Mouse (Mus musculus): Measurements from ENCODE around the gene Apol10a. TPM values are rescaled to one million over a fixed set of nuclear protein-coding genes. Genes with fewer than 3 reads are reported as not detected.
"Not testable (repeated sequence)": the region's sequence is repeated elsewhere in the genome, so short reads cannot be mapped to it uniquely, and the experiment has no call there.

The Apol10a gene
- polyA plus RNA-seq, 1 experiment from 2014 or later = 0.23 TPM

DNA sequence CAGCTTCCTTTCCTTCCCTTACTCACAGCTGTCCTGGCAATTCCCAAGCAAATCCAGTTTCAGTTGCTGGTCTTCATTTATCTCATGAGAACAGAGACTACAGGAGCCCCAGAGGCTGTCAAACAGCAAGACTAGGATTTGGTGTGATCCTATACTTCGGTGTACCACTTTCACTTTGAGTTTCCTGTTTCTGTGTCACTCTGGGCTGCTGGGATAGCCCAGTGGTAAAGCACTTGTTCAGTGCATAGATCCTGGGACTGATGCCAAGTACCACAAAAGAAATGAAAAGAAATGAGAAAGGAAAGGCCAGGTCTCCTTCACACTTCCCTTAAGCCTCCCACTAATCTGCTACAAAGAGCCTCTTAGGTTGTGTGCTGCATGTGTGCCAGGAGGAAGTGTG is 17.8 kb downstream of the Apol10a start:
- H3K9me3 ChIP-seq (ENCODE audit: control insufficient read depth, low read length); H3K27ac ChIP-seq (ENCODE audit: low read length); ATAC-seq; H3K27me3 ChIP-seq (replicated peaks; ENCODE audit: control insufficient read depth, insufficient read depth, low read length); H3K36me3 ChIP-seq (ENCODE audit: control insufficient read depth, insufficient read depth, low read length); H3K4me3 ChIP-seq (ENCODE audit: low read length); H3K9ac ChIP-seq (ENCODE audit: low read depth, low read length); H3K4me2 ChIP-seq (ENCODE audit: low read depth, low read length); H3K4me1 ChIP-seq (ENCODE audit: control insufficient read depth, insufficient read depth, low read length): not testable (repeated sequence)
- WGBS = 62% methylated on average over 1 of the region's 1 CpGs

DNA sequence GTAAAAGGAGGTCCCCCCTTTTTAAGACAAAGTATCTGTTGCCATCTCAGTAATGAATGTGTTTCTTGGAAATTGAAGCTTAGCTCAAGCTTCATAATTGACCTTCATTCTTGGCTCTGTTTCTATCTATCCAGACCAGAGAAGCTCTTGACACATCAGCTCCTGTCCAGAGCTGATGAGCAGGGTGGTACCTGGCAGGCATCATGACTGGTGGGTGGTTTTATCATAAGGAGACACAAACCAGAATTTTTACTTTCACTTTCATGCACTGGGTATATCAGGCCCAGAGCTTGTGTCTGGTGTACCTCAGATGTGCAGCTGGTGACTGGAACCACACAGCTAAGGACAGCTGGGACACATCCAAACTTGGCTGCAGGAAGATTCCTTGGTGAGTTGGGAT is 31.1 kb downstream of the Apol10a start, which contains the start of gene Apol11a:
Apol11a (plus strand) TSS at position 306 of the 400 bp plus-strand sequence.
- H3K4me1 ChIP-seq (ENCODE audit: control insufficient read depth, insufficient read depth, low read length); ATAC-seq; H3K4me3 ChIP-seq (ENCODE audit: low read length); H3K9ac ChIP-seq (ENCODE audit: low read depth, low read length); H3K9me3 ChIP-seq (ENCODE audit: control insufficient read depth, low read length); H3K27me3 ChIP-seq (replicated peaks; ENCODE audit: control insufficient read depth, insufficient read depth, low read length); H3K4me2 ChIP-seq (ENCODE audit: low read depth, low read length); H3K36me3 ChIP-seq (ENCODE audit: control insufficient read depth, insufficient read depth, low read length); H3K27ac ChIP-seq (ENCODE audit: low read length): not testable (repeated sequence)

DNA sequence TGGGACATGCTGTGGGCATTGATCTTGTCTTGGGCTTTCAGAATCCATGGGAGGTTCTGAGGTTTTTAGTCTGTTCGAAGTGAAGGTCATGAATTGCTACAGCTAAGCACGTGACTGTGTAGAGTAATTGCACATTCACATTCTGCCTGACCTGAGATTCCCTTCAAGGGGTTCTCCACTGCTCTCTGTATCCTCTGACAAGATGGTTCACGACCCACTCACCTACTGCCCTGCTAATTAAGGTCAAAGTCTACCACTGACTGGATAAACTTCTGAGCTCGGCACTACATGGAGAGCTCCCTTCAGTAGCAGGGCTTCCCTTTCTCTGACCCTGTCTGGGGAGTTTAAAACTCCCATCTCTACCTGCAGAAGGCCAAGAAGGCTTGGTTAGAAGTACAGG is 43.7 kb downstream of the Apol10a start:
- H3K36me3 ChIP-seq (ENCODE audit: control insufficient read depth, insufficient read depth, low read length); ATAC-seq; H3K27ac ChIP-seq (ENCODE audit: low read length); H3K9me3 ChIP-seq (ENCODE audit: control insufficient read depth, low read length); H3K27me3 ChIP-seq (replicated peaks; ENCODE audit: control insufficient read depth, insufficient read depth, low read length); H3K9ac ChIP-seq (ENCODE audit: low read depth, low read length); H3K4me2 ChIP-seq (ENCODE audit: low read depth, low read length); H3K4me1 ChIP-seq (ENCODE audit: control insufficient read depth, insufficient read depth, low read length); H3K4me3 ChIP-seq (ENCODE audit: low read length): not testable (repeated sequence)
- WGBS = 53% methylated on average over 4 of the region's 4 CpGs

- ATAC-seq = peak; percentile 69
- not testable (repeated sequence) for H3K36me3 ChIP-seq (ENCODE audit: control insufficient read depth, insufficient read depth, low read length); H3K9me3 ChIP-seq (ENCODE audit: control insufficient read depth, low read length); H3K9ac ChIP-seq (ENCODE audit: low read depth, low read length); H3K4me2 ChIP-seq (ENCODE audit: low read depth, low read length); H3K4me1 ChIP-seq (ENCODE audit: control insufficient read depth, insufficient read depth, low read length); H3K27ac ChIP-seq (ENCODE audit: low read length); H3K27me3 ChIP-seq (replicated peaks; ENCODE audit: control insufficient read depth, insufficient read depth, low read length); H3K4me3 ChIP-seq (ENCODE audit: low read length)
- WGBS = 12% methylated on average over 6 of the region's 6 CpGs
Observed at GRCm38 (mm10) chr15:77523186-77523843, 46.5 kb downstream of the Apol10a start.

GRCm38 (mm10) chr15:77533216-77533615 is 56.4 kb downstream of the Apol10a start, which contains the start of gene Apol7c:
TSS of gene Apol7c (minus strand) at chr15:77533316.
- no peak within 1 kb of the TSS for H3K4me3 ChIP-seq (ENCODE audit: low read length)
- no peaks in the 10 kb centered on the region for H3K4me1 ChIP-seq (ENCODE audit: control insufficient read depth, insufficient read depth, low read length)
- H3K4me2 ChIP-seq (ENCODE audit: low read depth, low read length) = no peak within 1 kb of the TSS
- H3K27ac ChIP-seq (ENCODE audit: low read length) = no peak within 1 kb of the TSS
- H3K36me3 ChIP-seq (ENCODE audit: control insufficient read depth, insufficient read depth, low read length) = no peaks in the 10 kb centered on the region
- no peaks in the 10 kb centered on the region for H3K9me3 ChIP-seq (ENCODE audit: control insufficient read depth, low read length)
- no peak for ATAC-seq
- no peak within 1 kb of the TSS for H3K9ac ChIP-seq (ENCODE audit: low read depth, low read length)
- H3K27me3 ChIP-seq (replicated peaks; ENCODE audit: control insufficient read depth, insufficient read depth, low read length) = no peaks in the 10 kb centered on the region

DNA sequence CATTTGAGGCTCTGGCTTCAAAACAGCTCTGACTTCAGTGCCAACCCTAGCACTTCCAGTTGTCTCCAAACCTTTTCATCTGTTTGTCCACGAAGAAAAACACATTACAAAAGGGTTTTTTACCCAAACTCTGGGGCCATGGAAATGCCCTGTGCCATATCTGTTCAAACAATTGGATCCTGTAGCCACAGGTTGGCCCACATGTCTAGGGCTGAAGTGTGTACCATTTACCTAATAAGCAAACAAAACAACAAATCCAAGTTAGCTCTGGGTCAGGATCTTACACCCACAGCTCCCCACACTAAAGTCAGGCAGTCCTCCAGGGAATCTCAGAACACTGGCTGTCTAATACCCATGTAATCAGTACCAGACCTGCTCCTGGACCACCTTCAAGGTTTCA is 62.4 kb downstream of the Apol10a start:
- 43% methylated on average over 1 of the region's 1 CpGs for WGBS
- H3K36me3 ChIP-seq (ENCODE audit: control insufficient read depth, insufficient read depth, low read length); H3K27ac ChIP-seq (ENCODE audit: low read length); H3K4me3 ChIP-seq (ENCODE audit: low read length); H3K4me2 ChIP-seq (ENCODE audit: low read depth, low read length); H3K27me3 ChIP-seq (replicated peaks; ENCODE audit: control insufficient read depth, insufficient read depth, low read length); H3K9me3 ChIP-seq (ENCODE audit: control insufficient read depth, low read length); H3K9ac ChIP-seq (ENCODE audit: low read depth, low read length); ATAC-seq; H3K4me1 ChIP-seq (ENCODE audit: control insufficient read depth, insufficient read depth, low read length): not testable (repeated sequence)

Other genes starting within 250 kb of the Apol10a start
- gene Rbfox2, start 170.0 kb upstream of the Apol10a start, polyA plus RNA-seq (2015; fragmentation: Nextera tagmentation; extraction: Ambion mirVana) = 31.5 and 34.0 TPM in 2 replicates
- 12.5 and 13.4 TPM in 2 replicates for gene Apol7a, start 77.9 kb upstream of the Apol10a start, polyA plus RNA-seq (2015; fragmentation: Nextera tagmentation; extraction: Ambion mirVana)
- 0.44 and 0.55 TPM in 2 replicates for gene Apol9a, start 65.9 kb upstream of the Apol10a start, polyA plus RNA-seq (2015; fragmentation: Nextera tagmentation; extraction: Ambion mirVana)
- gene Apol7b, start 29.6 kb upstream of the Apol10a start, polyA plus RNA-seq (2015; fragmentation: Nextera tagmentation; extraction: Ambion mirVana) = 0.28 TPM in 1 of 2 replicates, not detected in the other
- not detected in 2 replicates for gene Apol11a, start 31.2 kb downstream of the Apol10a start, polyA plus RNA-seq (2015; fragmentation: Nextera tagmentation; extraction: Ambion mirVana)
- 5.3 and 5.7 TPM in 2 replicates for gene Apol7c, start 56.3 kb downstream of the Apol10a start, polyA plus RNA-seq (2015; fragmentation: Nextera tagmentation; extraction: Ambion mirVana)
- not detected in 2 replicates for gene 1700025B11Rik, start 84.8 kb downstream of the Apol10a start, polyA plus RNA-seq (2015; fragmentation: Nextera tagmentation; extraction: Ambion mirVana)
- 0.47 and 0.55 TPM in 2 replicates for gene Apol10b, start 119.1 kb downstream of the Apol10a start, polyA plus RNA-seq (2015; fragmentation: Nextera tagmentation; extraction: Ambion mirVana)
- not detected in 2 replicates for gene Gm36245, start 122.2 kb downstream of the Apol10a start, polyA plus RNA-seq (2015; fragmentation: Nextera tagmentation; extraction: Ambion mirVana)
- 0.17 TPM in 1 of 2 replicates, not detected in the other for gene Apol11b, start 166.2 kb downstream of the Apol10a start, polyA plus RNA-seq (2015; fragmentation: Nextera tagmentation; extraction: Ambion mirVana)
- gene Apol7e, start 221.8 kb downstream of the Apol10a start, polyA plus RNA-seq (2015; fragmentation: Nextera tagmentation; extraction: Ambion mirVana) = 0.50 and 0.70 TPM in 2 replicates

All from intestine, embryonic 16.5 days (tissue).